Mouse (Mus musculus): ENCODE data around the gene Idh3b.

Idh3b gene

GRCm38 (mm10) chr2:130262398-130262797, 21.9 kb downstream of the Idh3b start:
- DNase-seq: no peak

GRCm38 (mm10) chr2:130261914-130262313, 22.4 kb downstream of the Idh3b start:
- DNase-seq: no peak

- DNase-seq: no peak
Observed at GRCm38 (mm10) chr2:130260822-130261221, 23.5 kb downstream of the Idh3b start.

GRCm38 (mm10) chr2:130256762-130257161, 27.6 kb downstream of the Idh3b start:
- DNase-seq: no peak

GRCm38 (mm10) chr2:130248226-130248625, 36.1 kb downstream of the Idh3b start:
- no peak for DNase-seq

- peak; percentile 4 to 17 for DNase-seq
Observed at GRCm38 (mm10) chr2:130246912-130247311, 37.4 kb downstream of the Idh3b start.
